Mouse (Mus musculus) lung, adult 2 months (tissue): ENCODE measurements around the gene Lemd2. TPM values are rescaled to one million over a fixed set of nuclear protein-coding genes. Genes with fewer than 3 reads are reported as not detected.

ENCODE experiments used
- DNase-seq: peaks from one replicate; pipeline ENCODE4 v3.0.0; 2022
- H3K4me1 ChIP-seq: fragments of 200-500 bp; 2 replicates; pipeline ENCODE4 v1.6.1; 2011; ENCODE audit warnings: low read length; ENCODE audit not compliant: control insufficient read depth, insufficient read depth
- H3K4me3 ChIP-seq: fragments of 200-500 bp; replicated peaks from 2 replicates; pipeline ENCODE3; 2011; ENCODE audit warnings: low read depth, mild to moderate bottlenecking, control low read depth, low read length; ENCODE audit errors: extremely low read depth
- CTCF ChIP-seq: fragments of 200-500 bp; IDR thresholded peaks from 2 replicates; pipeline ENCODE4 v1.5.1; 2011; ENCODE audit warnings: mild to moderate bottlenecking, low read length, control low read depth; ENCODE audit not compliant: insufficient read depth
- POLR2A ChIP-seq: fragments of 200-500 bp; IDR thresholded peaks from 2 replicates; pipeline ENCODE4 v1.6.1; 2011; ENCODE audit warnings: low read depth, mild to moderate bottlenecking, control low read depth, low read length, borderline replicate concordance; ENCODE audit errors: extremely low read depth
- WGBS: fragments of 180-500 bp; shearing (Covaris S2); methylation state at CpG from one replicate; pipeline ENCODE4 v1.1.7; 2018; 5-methylcytosine and 5-hydroxymethylcytosine counted together
- polyA plus RNA-seq: library from polyadenylated mRNA; depleted of rRNA; stranded (reverse); fragments of >200 nt; gene quantifications from 2 replicates; pipeline ENCODE4 v1.2.3, GENCODE M21; 2012; rRNA removed

Gene Lemd2
- polyA plus RNA-seq, 1 experiment: 89.9 TPM

GRCm38 (mm10) chr17:27140262-27140661 is 64.0 kb downstream of the Lemd2 start:
- no peak overlapping the region for H3K4me3 ChIP-seq
- DNase-seq: no peak
- no peaks in the 10 kb centered on the region for H3K4me1 ChIP-seq
- whole genome bisulfite sequencing: 53% methylated on average over 9 of the region's 9 CpGs
- TF ChIP-seq CTCF (no peak), POLR2A (no peak)

Other genes starting within 250 kb of the Lemd2 start
- 14.1 and 14.5 TPM in 2 replicates for gene Zbtb9, start 231.3 kb downstream of the Lemd2 start, polyA plus RNA-seq
- gene Bak1, start 175.5 kb downstream of the Lemd2 start, polyA plus RNA-seq: 48.2 and 55.8 TPM in 2 replicates
- 22.0 and 22.5 TPM in 2 replicates for gene Itpr3, start 147.2 kb downstream of the Lemd2 start, polyA plus RNA-seq
- gene Uqcc2, start 70.6 kb downstream of the Lemd2 start, polyA plus RNA-seq: 80.0 and 91.5 TPM in 2 replicates
- gene Ip6k3, start 36.7 kb downstream of the Lemd2 start, polyA plus RNA-seq: 3.3 and 3.6 TPM in 2 replicates